Mouse (Mus musculus) neural tube, embryonic 13.5 days (tissue): ENCODE data around the gene Sipa1l2. TPM values are rescaled to one million over a fixed set of nuclear protein-coding genes. Genes with fewer than 3 reads are reported as not detected.

Experiments used
- ATAC-seq: fragments of 200-750 bp; cut with Nextera tagmentation; 2 replicates; pipeline ENCODE4 v1.8.0; 2017; ENCODE audit warnings: low read depth, mild to moderate bottlenecking, moderate TSS enrichment, moderate library complexity
- H3K27ac ChIP-seq: fragments of 300-500 bp; sonication (generic); replicated peaks from 2 replicates; pipeline ENCODE4 v1.5.1; 2015; ENCODE audit warnings: moderate library complexity, mild to moderate bottlenecking, inconsistent platforms
- H3K27me3 ChIP-seq: fragments of 300-500 bp; sonication (generic); 2 replicates; pipeline ENCODE4 v1.6.1; 2015; ENCODE audit warnings: mild to moderate bottlenecking, inconsistent platforms
- H3K36me3 ChIP-seq: fragments of 300-500 bp; sonication (generic); 2 replicates; pipeline ENCODE4 v1.6.1; 2015; ENCODE audit warnings: mild to moderate bottlenecking, inconsistent platforms
- H3K4me1 ChIP-seq: fragments of 300-500 bp; sonication (generic); replicated peaks from 2 replicates; pipeline ENCODE4 v1.6.1; 2015; ENCODE audit warnings: inconsistent platforms
- H3K4me2 ChIP-seq: fragments of 300-500 bp; sonication (generic); 2 replicates; pipeline ENCODE4 v1.6.1; 2015; ENCODE audit warnings: inconsistent platforms, mild to moderate bottlenecking, moderate library complexity
- H3K4me3 ChIP-seq: fragments of 300-500 bp; sonication (generic); 2 replicates; pipeline ENCODE4 v1.5.1; 2015; ENCODE audit warnings: mild to moderate bottlenecking, inconsistent platforms
- H3K9ac ChIP-seq: fragments of 300-500 bp; sonication (generic); 2 replicates; pipeline ENCODE4 v1.6.1; 2015; ENCODE audit warnings: moderate library complexity, mild to moderate bottlenecking, inconsistent platforms
- H3K9me3 ChIP-seq: fragments of 300-500 bp; sonication (generic); 2 replicates; pipeline ENCODE4 v1.6.1; 2016; ENCODE audit warnings: inconsistent platforms
- WGBS: fragments of 180-500 bp; shearing (Covaris S2); methylation state at CpG from one replicate; pipeline ENCODE4 v1.1.7; 2015; 5-methylcytosine and 5-hydroxymethylcytosine counted together
- polyA plus RNA-seq: library from polyadenylated mRNA; unstranded; fragments of >200 nt; fragmentation: Nextera tagmentation; extraction: Ambion mirVana; gene quantifications from 2 replicates; pipeline ENCODE4 v1.2.1, GENCODE M21; 2015

Sipa1l2 gene
- polyA plus RNA-seq, 1 experiment from 2014 or later = 19.7 TPM

DNA sequence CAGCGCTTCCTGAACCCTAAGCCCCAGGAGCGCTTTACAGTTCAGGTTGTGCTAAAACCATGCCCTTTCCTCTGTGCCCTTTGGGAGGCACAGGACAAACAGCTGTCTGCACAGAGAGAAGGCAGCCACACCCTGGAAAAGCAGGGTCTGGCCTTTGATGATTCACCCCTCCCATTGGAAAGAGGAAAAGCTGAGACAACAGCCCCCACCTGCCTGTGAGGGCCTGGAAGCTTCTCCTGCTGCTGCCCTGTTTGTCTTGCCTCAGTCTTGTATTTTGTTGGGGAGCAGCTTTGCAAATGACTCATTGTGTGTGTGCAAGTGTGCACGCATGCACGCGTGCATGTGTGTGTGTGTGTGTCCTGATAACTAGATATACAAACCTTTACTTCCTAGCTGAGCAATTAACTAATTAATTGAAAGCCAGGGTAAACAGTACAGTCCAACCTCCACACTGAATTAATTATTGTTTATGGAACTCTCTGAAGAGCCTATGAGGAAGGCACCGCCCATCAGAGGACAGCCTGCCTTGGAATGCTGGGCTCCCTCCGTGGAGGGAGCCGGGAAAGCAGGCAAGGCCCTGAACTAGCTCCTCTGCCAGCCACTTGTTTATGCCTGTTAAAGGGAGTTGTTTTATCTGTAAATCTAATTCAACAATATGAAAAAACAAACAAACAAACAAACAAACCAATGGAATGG lies 35.4 kb upstream of the Sipa1l2 start:
- Histone ChIP-seq H3K36me3 (no peaks in the 10 kb centered on the region), H3K4me3 (no peak overlapping the region), H3K27ac (0 out of 2 replicates have a peak overlapping the region, but pooled peaks have one; percentile 13), H3K27me3 (no peaks in the 10 kb centered on the region), H3K9me3 (no peaks in the 10 kb centered on the region), H3K9ac (no peak overlapping the region), H3K4me2 (no peak overlapping the region), H3K4me1 (peaks cover 10% of the 10 kb centered on the region)
- ATAC-seq = no peak
- WGBS = 78% methylated on average over 8 of the region's 8 CpGs

DNA sequence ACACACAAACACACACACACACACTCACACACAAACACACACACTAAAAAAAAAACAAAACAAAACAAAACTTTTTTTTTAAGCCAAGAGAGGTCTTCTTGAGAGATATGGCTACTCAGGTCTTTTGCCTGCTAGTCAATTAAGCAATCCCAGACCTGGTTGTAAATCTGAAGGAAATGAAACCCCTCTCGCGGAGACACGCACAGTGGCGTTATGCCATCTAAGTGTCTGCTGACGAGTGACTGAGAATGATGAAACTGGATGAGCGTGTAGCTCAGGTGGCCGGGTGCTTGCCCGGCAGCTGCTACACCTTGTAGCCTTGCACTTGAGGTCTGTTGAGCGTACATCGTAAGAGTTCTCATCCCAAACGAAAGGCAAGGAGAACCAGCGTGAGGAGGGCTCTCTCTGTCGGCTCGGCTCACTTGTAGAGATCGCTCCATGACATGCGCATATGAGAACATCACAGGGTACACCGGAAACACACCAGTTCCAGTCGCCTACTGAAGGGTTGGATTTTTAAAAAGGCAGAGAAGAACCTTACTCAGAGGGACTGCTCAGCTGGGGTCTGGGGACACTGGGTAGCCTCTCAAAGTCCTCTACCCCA lies 34.7 kb upstream of the Sipa1l2 start:
- H3K27ac ChIP-seq = 0 out of 2 replicates have a peak overlapping the region, but pooled peaks have one; percentile 13

DNA sequence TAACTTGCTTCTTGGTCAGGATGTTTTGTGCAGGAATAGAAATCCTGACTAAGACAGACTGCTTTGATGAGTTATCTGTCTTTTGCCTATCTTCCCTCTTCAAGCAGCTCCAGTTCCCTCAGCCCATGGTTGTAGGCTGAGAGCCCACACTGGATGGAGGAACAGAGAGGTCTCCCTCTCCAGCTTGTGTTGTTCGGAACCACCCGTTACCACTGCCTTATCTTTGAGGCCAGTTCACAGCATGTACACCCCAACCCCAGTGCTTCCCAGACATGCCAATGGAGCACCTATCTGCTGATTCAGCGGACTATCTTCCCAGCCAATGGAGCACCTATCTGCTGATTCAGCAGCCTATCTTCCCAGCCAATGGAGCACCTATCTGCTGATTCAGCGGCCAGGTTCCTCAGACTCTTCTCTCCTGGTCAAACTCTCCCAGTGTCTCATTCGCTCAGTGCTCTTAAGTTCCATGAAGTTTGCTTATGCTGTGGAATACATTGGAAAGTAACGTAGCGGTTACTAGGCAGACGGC lies 33.8 kb upstream of the Sipa1l2 start:
- Histone ChIP-seq H3K27ac (no peak overlapping the region), H3K27me3 (no peaks in the 10 kb centered on the region), H3K4me3 (no peak overlapping the region), H3K9me3 (no peaks in the 10 kb centered on the region), H3K4me2 (no peak overlapping the region), H3K4me1 (peaks cover 10% of the 10 kb centered on the region), H3K9ac (no peak overlapping the region), H3K36me3 (no peaks in the 10 kb centered on the region)
- 92% methylated on average over 8 of the region's 8 CpGs for WGBS
- no peak for ATAC-seq

More for the DNA sequence above, 34.7 kb upstream of the Sipa1l2 start:
- H3K4me1 ChIP-seq = peaks cover 10% of the 10 kb centered on the region
- ATAC-seq = no peak
- no peaks in the 10 kb centered on the region for H3K36me3 ChIP-seq
- no peak overlapping the region for H3K4me2 ChIP-seq
- WGBS = 78% methylated on average over 18 of the region's 18 CpGs
- H3K27me3 ChIP-seq = no peaks in the 10 kb centered on the region
- H3K4me3 ChIP-seq = no peak overlapping the region
- no peak overlapping the region for H3K9ac ChIP-seq
- H3K9me3 ChIP-seq = no peaks in the 10 kb centered on the region

DNA sequence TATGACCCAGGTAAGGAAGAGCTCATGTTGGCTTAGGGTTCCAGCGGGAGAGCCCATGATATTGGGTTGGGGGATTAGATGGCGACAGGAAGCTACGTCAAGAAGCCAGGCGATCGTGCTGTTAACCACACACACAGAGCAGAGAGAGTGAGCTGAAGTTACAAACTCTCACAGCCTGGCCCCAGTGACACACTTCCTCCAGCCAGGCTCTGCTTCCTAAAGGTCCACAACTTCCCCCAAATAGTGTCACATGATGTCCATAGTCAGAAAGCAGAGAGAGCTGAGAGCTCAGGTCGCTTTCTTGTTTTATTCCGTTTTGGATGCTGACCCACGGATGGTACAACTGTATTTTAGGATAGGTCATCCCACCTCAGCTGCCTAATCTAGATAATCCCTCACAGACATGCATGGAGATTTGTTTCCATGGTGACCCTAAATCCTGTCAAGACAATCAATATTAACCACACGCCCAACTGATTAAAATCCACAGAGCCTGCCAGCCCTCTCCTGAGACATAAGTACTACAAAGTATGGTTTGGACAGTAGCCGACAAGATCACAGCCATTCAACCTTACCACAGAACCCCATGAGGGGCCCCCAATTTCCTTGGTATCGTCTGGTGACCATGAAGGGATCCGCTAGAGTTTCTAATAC lies 30.6 kb upstream of the Sipa1l2 start:
- H3K4me1 ChIP-seq = peaks cover 24% of the 10 kb centered on the region
- WGBS = 90% methylated on average over 12 of the region's 12 CpGs
- H3K27me3 ChIP-seq = no peaks in the 10 kb centered on the region
- no peak overlapping the region for H3K4me3 ChIP-seq
- no peak overlapping the region for H3K9ac ChIP-seq
- no peak overlapping the region for H3K4me2 ChIP-seq
- no peaks in the 10 kb centered on the region for H3K36me3 ChIP-seq
- no peak for ATAC-seq
- H3K27ac ChIP-seq = no peak overlapping the region
- no peaks in the 10 kb centered on the region for H3K9me3 ChIP-seq

DNA sequence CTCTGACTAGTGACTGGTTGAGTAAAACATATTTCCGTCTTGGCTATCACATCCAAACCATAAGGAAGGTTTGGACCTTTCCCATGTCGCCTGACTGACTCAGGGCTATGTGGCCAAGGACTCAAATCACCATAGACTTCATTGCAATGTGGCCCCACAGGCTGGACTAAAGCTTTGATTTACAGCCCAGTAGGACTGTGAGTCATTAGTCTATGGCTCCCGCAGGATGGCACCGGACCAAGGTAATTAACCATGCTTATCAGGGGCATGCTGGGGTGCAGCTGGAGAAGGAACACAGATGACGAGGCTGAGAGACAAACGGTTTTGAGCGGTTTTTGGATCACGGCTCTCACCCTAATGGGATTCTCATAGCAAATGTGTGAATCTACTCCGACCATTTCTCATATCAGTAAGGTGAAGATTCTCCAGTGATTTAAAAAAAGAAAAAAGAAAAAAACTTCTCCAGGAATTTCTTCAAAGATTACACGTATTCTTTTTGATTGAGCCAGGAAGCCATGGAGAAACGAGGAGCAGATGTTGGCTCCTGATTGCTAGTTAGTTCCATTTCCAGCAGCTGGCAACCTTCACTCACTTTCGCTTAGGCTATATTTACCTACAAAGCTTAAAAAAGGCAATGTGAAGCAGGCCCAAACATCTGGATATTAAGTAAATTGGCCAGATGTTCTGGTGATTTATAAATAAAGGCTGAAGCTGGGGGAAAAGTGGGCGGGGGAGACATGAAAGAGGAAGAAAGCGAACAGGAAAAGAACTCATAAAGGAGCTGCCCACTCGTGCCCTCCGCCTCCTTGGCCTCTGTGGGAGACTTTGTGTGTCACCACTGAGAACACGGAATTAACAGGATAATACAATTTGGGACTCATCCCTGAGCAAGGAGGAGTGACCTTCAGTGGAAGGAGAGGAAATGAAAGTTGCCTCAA lies 26.2 kb upstream of the Sipa1l2 start:
- H3K36me3 ChIP-seq = no peaks in the 10 kb centered on the region
- H3K9ac ChIP-seq = no peak overlapping the region
- H3K27ac ChIP-seq = no peak overlapping the region
- WGBS = 40% methylated on average over 17 of the region's 17 CpGs
- H3K9me3 ChIP-seq = no peaks in the 10 kb centered on the region
- no peak overlapping the region for H3K4me3 ChIP-seq
- peaks cover 24% of the 10 kb centered on the region for H3K4me1 ChIP-seq
- ATAC-seq = peak; percentile 62; the same call in 1 of the 2 replicates
- no peak overlapping the region for H3K4me2 ChIP-seq
- no peaks in the 10 kb centered on the region for H3K27me3 ChIP-seq

DNA sequence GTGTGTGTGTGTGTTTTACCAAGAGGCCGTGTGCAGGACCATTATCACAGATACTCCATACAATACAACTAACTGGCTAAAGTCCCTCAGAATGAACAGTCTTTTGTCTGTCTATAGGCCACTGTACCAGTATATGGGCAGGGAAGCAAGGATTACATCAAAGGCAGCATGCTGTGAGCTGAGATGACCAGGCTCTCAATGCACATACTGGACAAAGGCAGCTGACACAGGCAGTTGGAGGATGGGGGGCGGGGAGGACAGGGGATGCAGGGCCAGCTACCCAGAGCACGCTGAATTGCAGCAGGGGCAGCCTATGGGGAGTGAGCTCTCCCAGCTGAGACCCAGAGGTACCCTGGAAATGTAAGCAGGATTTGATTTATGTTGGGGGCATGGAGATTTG lies 20.8 kb upstream of the Sipa1l2 start:
- peak overlapping the region; percentile 76 for H3K27ac ChIP-seq
- ATAC-seq = peak; percentile 79
- WGBS = 9% methylated on average over 3 of the region's 3 CpGs
- no peak overlapping the region for H3K4me2 ChIP-seq
- H3K4me3 ChIP-seq = no peak overlapping the region
- no peaks in the 10 kb centered on the region for H3K36me3 ChIP-seq
- no peak overlapping the region for H3K9ac ChIP-seq
- H3K4me1 ChIP-seq = peaks cover 20% of the 10 kb centered on the region
- no peaks in the 10 kb centered on the region for H3K27me3 ChIP-seq
- no peaks in the 10 kb centered on the region for H3K9me3 ChIP-seq

DNA sequence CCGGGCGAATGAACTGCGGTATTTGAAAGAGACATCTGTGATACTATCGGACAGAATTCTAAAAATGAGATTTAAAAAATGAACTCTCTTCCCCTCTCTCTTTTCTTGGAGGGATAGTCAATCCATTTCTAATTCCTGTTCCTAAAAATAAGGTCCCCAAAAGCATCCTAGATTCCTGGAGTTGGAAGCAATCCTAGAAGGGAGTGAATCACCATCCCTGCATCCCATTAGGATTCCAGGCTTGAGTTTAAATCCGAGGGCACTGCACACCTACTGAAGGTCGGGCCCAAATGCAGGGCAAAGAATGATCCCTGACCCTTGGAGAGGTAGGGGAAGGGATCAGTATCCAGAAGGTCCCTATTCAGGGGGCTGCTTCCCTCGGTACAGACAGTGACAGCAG lies 17.0 kb upstream of the Sipa1l2 start:
- no peak overlapping the region for H3K4me2 ChIP-seq
- H3K9me3 ChIP-seq = no peaks in the 10 kb centered on the region
- H3K27ac ChIP-seq = no peak overlapping the region
- no peaks in the 10 kb centered on the region for H3K36me3 ChIP-seq
- 79% methylated on average over 7 of the region's 7 CpGs for WGBS
- peaks cover 21% of the 10 kb centered on the region for H3K4me1 ChIP-seq
- no peak overlapping the region for H3K4me3 ChIP-seq
- no peaks in the 10 kb centered on the region for H3K27me3 ChIP-seq
- H3K9ac ChIP-seq = no peak overlapping the region
- no peak for ATAC-seq

DNA sequence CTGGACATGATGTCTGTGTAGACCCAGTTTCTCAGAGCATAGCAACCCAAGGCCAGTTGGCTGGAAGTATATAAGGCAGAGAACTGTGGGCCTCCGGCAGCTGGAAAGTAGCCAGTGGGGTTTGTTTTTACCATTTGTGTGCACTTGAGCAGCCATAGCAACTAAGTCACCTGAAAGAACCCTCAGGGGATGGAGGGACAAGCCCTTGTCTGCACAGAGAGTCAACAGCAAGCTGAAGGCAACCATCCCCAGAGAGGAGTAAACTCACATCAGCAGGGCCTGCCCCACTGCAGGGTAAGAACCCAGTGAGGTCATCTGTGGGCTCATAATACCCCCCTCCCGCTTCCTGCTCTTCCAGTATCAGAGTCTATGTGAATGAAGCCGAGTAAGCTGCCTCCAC lies 14.7 kb upstream of the Sipa1l2 start:
- WGBS = 72% methylated on average over 3 of the region's 3 CpGs
- Histone ChIP-seq H3K4me1 (0 out of 2 replicates have a peak, but pooled peaks cover 3% of the 10 kb centered on the region), H3K4me2 (no peak overlapping the region), H3K9me3 (no peaks in the 10 kb centered on the region), H3K4me3 (no peak overlapping the region), H3K36me3 (no peaks in the 10 kb centered on the region), H3K9ac (no peak overlapping the region), H3K27me3 (no peaks in the 10 kb centered on the region), H3K27ac (no peak overlapping the region)
- ATAC-seq = no peak

DNA sequence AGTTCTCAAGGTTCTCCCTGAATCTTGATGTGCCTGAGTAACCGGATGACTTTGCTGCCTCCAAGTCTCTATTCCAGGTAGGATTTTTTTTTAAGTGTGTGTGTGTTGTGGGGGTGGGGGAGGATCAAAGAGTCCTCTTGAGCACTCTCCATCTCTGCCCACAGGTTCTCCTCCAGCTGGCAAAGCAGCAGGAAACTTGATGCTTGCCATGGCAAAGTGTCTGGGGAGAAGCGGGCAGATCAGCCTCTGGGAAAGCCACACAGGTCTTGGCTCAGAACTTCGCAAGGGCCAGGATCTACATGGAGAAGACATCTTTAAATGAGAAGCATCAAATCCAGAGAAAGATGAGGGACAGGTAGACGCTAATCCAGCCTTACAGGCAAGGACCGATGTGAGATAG lies 10.8 kb upstream of the Sipa1l2 start:
- H3K4me2 ChIP-seq = no peak overlapping the region
- 0 out of 2 replicates have a peak, but pooled peaks cover 3% of the 10 kb centered on the region for H3K4me1 ChIP-seq
- H3K27me3 ChIP-seq = no peaks in the 10 kb centered on the region
- H3K9me3 ChIP-seq = no peaks in the 10 kb centered on the region
- 94% methylated on average over 5 of the region's 5 CpGs for WGBS
- no peak overlapping the region for H3K27ac ChIP-seq
- H3K36me3 ChIP-seq = no peaks in the 10 kb centered on the region
- no peak overlapping the region for H3K4me3 ChIP-seq
- H3K9ac ChIP-seq = no peak overlapping the region
- no peak for ATAC-seq

DNA sequence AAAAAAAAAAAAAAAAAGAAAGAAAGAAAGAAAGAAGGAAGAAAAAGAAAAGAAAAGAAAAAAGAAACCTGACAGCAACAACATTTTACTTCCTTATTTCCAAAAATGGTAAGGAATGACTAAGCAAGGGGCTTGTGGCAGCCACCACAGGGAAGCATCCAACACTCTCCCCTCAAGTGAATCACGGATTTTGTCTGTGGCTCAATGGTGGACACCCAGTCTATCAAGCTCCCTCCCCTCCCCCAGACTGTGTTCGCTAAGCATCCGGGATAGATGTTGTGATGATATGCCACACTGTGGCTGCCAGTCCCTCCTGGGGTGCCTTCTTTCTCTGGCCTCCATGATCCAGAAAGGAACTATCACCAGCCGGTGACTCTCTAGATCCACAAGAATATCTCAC lies 6.5 kb upstream of the Sipa1l2 start:
- Histone ChIP-seq H3K4me1 (no peaks in the 10 kb centered on the region), H3K4me3 (no peak overlapping the region), H3K9ac (no peak overlapping the region), H3K27me3 (peaks cover 17% of the 10 kb centered on the region), H3K4me2 (no peak overlapping the region), H3K27ac (no peak overlapping the region), H3K36me3 (no peaks in the 10 kb centered on the region), H3K9me3 (no peaks in the 10 kb centered on the region)
- 81% methylated on average over 4 of the region's 4 CpGs for WGBS
- no peak for ATAC-seq

DNA sequence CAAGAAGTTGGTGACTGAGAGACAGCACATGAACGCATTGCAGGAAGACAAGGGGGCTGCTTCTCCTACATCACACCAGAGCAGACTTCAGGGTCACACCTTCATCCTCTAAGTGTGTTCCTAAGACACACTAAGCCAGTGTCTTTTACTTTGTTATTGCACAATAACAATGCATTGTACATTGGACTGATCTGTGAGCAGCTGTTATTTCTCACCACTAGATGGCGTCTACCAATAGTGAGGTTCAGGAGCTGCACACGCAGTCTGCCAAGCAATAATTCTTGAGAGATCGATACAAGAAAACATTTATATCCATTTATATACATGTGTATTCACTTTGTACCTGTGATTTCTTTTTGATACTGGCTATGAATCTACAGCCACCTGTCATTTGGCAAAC lies 4.7 kb upstream of the Sipa1l2 start:
- no peaks in the 10 kb centered on the region for H3K9me3 ChIP-seq
- no peak overlapping the region for H3K4me3 ChIP-seq
- no peaks in the 10 kb centered on the region for H3K36me3 ChIP-seq
- H3K27me3 ChIP-seq = peaks cover 24% of the 10 kb centered on the region
- H3K4me1 ChIP-seq = peaks cover 5% of the 10 kb centered on the region; the same call in 1 of the 2 replicates
- 20% methylated on average over 4 of the region's 4 CpGs for WGBS
- no peak overlapping the region for H3K27ac ChIP-seq
- no peak for ATAC-seq
- H3K9ac ChIP-seq = no peak overlapping the region
- no peak overlapping the region for H3K4me2 ChIP-seq
